Mouse (Mus musculus): ENCODE data around the gene Olfr266.

DNA sequence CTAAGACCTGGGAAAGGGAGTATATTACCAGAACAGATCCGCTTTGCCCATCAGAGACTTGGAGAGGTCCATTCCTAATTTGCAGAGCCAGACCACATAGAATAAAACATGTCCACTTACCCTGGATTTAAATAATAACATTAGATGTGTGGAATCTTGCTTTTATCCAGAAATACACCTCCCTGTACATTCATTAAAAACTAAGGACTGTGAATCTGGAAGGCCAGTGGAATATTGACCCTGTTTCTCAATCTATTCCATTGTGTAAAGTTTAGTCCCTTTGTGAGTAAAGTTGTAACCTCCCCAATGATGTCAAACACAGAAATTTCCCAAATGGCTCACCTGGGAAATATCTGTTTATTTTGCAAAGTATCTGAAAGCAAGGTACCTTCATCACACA, at the start of gene Olfr266:
- TF ChIP-seq POU5F1 (IDR thresholded peaks at IDR 0.05; ENCODE audit: borderline replicate concordance, low read length) (no peak), CTCF (conservative IDR thresholded peaks at IDR 0.05; ENCODE audit: low read length) (no peak)
